Mouse (Mus musculus): ENCODE measurements at regions not wholly inside any gene's neighbourhood (a gene's known extent, or its start where the extent isn't known, plus 50 kb on each side); places are given as distances from the start of the nearest gene placed in this dataset.

- Histone ChIP-seq H3K9ac (replicated peaks; ENCODE audit: low read length) (no peak overlapping the region), H3K4me2 (replicated peaks; ENCODE audit: low read depth, low read length) (no peak overlapping the region), H3K27ac (ENCODE audit: low read length) (no peak overlapping the region), H3K9me3 (ENCODE audit: low read length) (no peaks in the 10 kb centered on the region), H3K27me3 (ENCODE audit: insufficient read depth, low read length) (no peaks in the 10 kb centered on the region), H3K4me3 (ENCODE audit: low read length) (no peak overlapping the region), H3K36me3 (ENCODE audit: insufficient read depth, low read length) (no peaks in the 10 kb centered on the region), H3K4me1 (ENCODE audit: insufficient read depth, low read length) (no peaks in the 10 kb centered on the region)
- no peak for ATAC-seq (ENCODE audit: low FRiP score, low TSS enrichment)
- 85% methylated on average over 5 of the region's 5 CpGs for WGBS
These were observed 54.6 kb upstream of the Rnf24 start for GRCm38 (mm10) chr2:131407337-131407736.

DNA sequence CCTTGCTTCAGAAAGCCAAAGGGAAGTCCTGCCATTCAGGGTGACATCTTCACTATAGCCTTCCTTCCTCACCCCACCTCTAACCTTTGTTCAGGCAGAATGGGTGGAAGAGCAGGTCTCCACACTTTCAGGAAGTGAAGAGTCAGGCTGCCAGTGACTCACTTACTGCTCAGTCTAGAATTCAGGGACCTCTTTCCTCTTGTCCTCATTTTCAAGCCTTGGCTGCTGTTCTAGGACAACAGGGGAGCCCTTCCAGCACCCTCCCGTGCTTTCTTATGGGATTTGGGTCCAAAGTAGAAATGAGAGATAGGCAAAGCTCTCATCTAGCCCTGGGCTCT is 51.5 kb upstream of the Rnf24 start:
- no peak overlapping the region for H3K4me3 ChIP-seq (ENCODE audit: low read length)
- H3K9ac ChIP-seq (replicated peaks; ENCODE audit: low read length) = no peak overlapping the region
- no peaks in the 10 kb centered on the region for H3K27me3 ChIP-seq (ENCODE audit: insufficient read depth, low read length)
- no peak overlapping the region for H3K27ac ChIP-seq (ENCODE audit: low read length)
- ATAC-seq (ENCODE audit: low FRiP score, low TSS enrichment) = no peak
- no peaks in the 10 kb centered on the region for H3K9me3 ChIP-seq (ENCODE audit: low read length)
- no peaks in the 10 kb centered on the region for H3K36me3 ChIP-seq (ENCODE audit: insufficient read depth, low read length)
- no peak overlapping the region for H3K4me2 ChIP-seq (replicated peaks; ENCODE audit: low read depth, low read length)
- 80% methylated on average over 1 of the region's 1 CpGs for WGBS
- peaks cover 5% of the 10 kb centered on the region; the same call in 1 of the 2 replicates for H3K4me1 ChIP-seq (ENCODE audit: insufficient read depth, low read length)

GRCm38 (mm10) chr2:131403543-131404217 is 51.0 kb upstream of the Rnf24 start:
- 76% methylated on average over 5 of the region's 5 CpGs for WGBS
- Histone ChIP-seq H3K27ac (ENCODE audit: low read length) (no peak overlapping the region), H3K36me3 (ENCODE audit: insufficient read depth, low read length) (no peaks in the 10 kb centered on the region), H3K9me3 (ENCODE audit: low read length) (no peaks in the 10 kb centered on the region), H3K4me2 (replicated peaks; ENCODE audit: low read depth, low read length) (no peak overlapping the region), H3K27me3 (ENCODE audit: insufficient read depth, low read length) (no peaks in the 10 kb centered on the region), H3K4me1 (ENCODE audit: insufficient read depth, low read length) (peaks cover 5% of the 10 kb centered on the region; the same call in 1 of the 2 replicates), H3K9ac (replicated peaks; ENCODE audit: low read length) (no peak overlapping the region), H3K4me3 (ENCODE audit: low read length) (no peak overlapping the region)
- ATAC-seq (ENCODE audit: low FRiP score, low TSS enrichment) = no peak

Data from kidney, embryonic 16.5 days (tissue).